Comparison of ENCODE assay signal across 15 mouse cellular contexts in genomic region chr2:167053127-167053844, GRCm38 (mm10). TPM values are rescaled to one million over a fixed set of nuclear protein-coding genes. Genes with fewer than 3 reads are reported as not detected.
A peak's percentile ranks its signal among the peaks of the same experiment; 100 is the strongest.
DNase-seq lines count a peak whose midpoint lies in the region; ATAC-seq lines count a peak whose summit lies in the region.
"Had no signal": no experiment of that assay in that cellular context is flagged by ENCODE, and none has a peak within 500 bp of the region (broad histone marks: within the 10 kb centered on the region; RNA-seq: fewer than 3 reads in every experiment).

No protein-coding gene starts in this region.

- H3K4me3 ChIP-seq in heart, embryonic 14.5 days (ENCODE audit: control insufficient read depth in 1 of 2, insufficient read depth in 1 of 2, low read depth in 1 of 2, low read length in 2 of 2): no peak overlapping the region
- no peak overlapping the region for H3K4me3 ChIP-seq in neural tube, embryonic 12.5 days
- 0 out of 2 replicates have a peak overlapping the region, but pooled peaks have one; percentile 12 for H3K4me3 ChIP-seq in liver, embryonic 13.5 days (replicated peaks)
- H3K4me3 ChIP-seq: hindbrain, embryonic 15.5 days; limb, embryonic 10.5 days had no signal

- H3K9me3 ChIP-seq in heart, embryonic 14.5 days (ENCODE audit: control insufficient read depth, low read length): no peaks in the 10 kb centered on the region
- H3K9me3 ChIP-seq in neural tube, embryonic 12.5 days: peaks cover 3% of the 10 kb centered on the region; the same call in 1 of the 2 replicates
- H3K9me3 ChIP-seq in liver, embryonic 13.5 days (replicated peaks): no peaks in the 10 kb centered on the region
- H3K9me3 ChIP-seq: hindbrain, embryonic 15.5 days; limb, embryonic 10.5 days had no signal

- ATAC-seq in heart, embryonic 14.5 days (ENCODE audit: insufficient number of reproducible peaks, insufficient read depth, low FRiP score, low read depth): no peak
- no peak for ATAC-seq in neural tube, embryonic 12.5 days (ENCODE audit: low FRiP score, low read depth)
- ATAC-seq in liver, embryonic 13.5 days (ENCODE audit: low read depth): 0 out of 2 replicates have a peak, but pooled peaks have one; percentile 43

- intact Hi-C loops in heart, postnatal 36 days (cut with DNase I): no loop called here

- no peak overlapping the region for H3K4me2 ChIP-seq in heart, embryonic 14.5 days (ENCODE audit: low read length)
- peak overlapping the region; percentile 9; the same call in 1 of the 2 replicates for H3K4me2 ChIP-seq in neural tube, embryonic 12.5 days (replicated peaks)
- H3K4me2 ChIP-seq in liver, embryonic 13.5 days: peak overlapping the region; percentile 9; the same call in 1 of the 2 replicates
- H3K4me2 ChIP-seq: hindbrain, embryonic 15.5 days had no signal

- peaks cover 7 to 17% of the 10 kb centered on the region in 2 experiments for H3K4me1 ChIP-seq in heart, embryonic 14.5 days (ENCODE audit: control insufficient read depth in 2 of 2, insufficient read depth in 2 of 2, low read length in 2 of 2)
- H3K4me1 ChIP-seq in neural tube, embryonic 12.5 days: peaks cover 9% of the 10 kb centered on the region; the same call in 1 of the 2 replicates
- H3K4me1 ChIP-seq in liver, embryonic 13.5 days (replicated peaks): peaks cover 38% of the 10 kb centered on the region

- H3K36me3 ChIP-seq in heart, embryonic 14.5 days (ENCODE audit: control insufficient read depth, insufficient read depth, low read length): peaks cover 75% of the 10 kb centered on the region
- H3K36me3 ChIP-seq in neural tube, embryonic 12.5 days: peaks cover 78% of the 10 kb centered on the region
- H3K36me3 ChIP-seq in liver, embryonic 13.5 days: peaks cover 93% of the 10 kb centered on the region

- peak overlapping the region; percentile 22 to 44; a peak in 2 of 4 replicates for H3K27ac ChIP-seq in heart, embryonic 14.5 days (replicated peaks in 1 of 2; ENCODE audit: control insufficient read depth in 1 of 2, insufficient read depth in 1 of 2, low read depth in 2 of 2, low read length in 2 of 2)
- H3K27ac ChIP-seq in neural tube, embryonic 12.5 days: no peak overlapping the region
- peak overlapping the region; percentile 40 for H3K27ac ChIP-seq in liver, embryonic 13.5 days
- H3K27ac ChIP-seq: hindbrain, embryonic 15.5 days; limb, embryonic 10.5 days had no signal

- no peaks in the 10 kb centered on the region for H3K27me3 ChIP-seq in heart, embryonic 14.5 days (ENCODE audit: control insufficient read depth, insufficient read depth, low read length)
- H3K27me3 ChIP-seq in neural tube, embryonic 12.5 days (replicated peaks): no peaks in the 10 kb centered on the region
- no peaks in the 10 kb centered on the region for H3K27me3 ChIP-seq in liver, embryonic 13.5 days
- H3K27me3 ChIP-seq: hindbrain, embryonic 15.5 days had no signal

- no peak for DNase-seq in heart, postnatal 36 days
- no peak for DNase-seq in neural tube, embryonic 10.5 days (ENCODE audit: extremely low spot score, low spot score)
- DNase-seq in liver, embryonic 13.5 days: no peak
- peak; percentile 78 for DNase-seq in testis, postnatal 14 days (ENCODE audit: low spot score)
- no peak for DNase-seq in frontal cortex, adult 2 months (ENCODE audit: extremely low spot score in 1 of 2, low spot score in 1 of 2)
- no peak for DNase-seq in c-Kit-positive CD71-positive TER-119-positive erythroid progenitor cells, embryonic 14.5 days (ENCODE audit: low spot score)
- DNase-seq: adrenal gland, postnatal 36 days; cerebellum, postnatal 10 days; lung, postnatal 4 days; spleen, adult 18-20 months; thymus, postnatal 25 days had no signal

- 63% methylated on average over 9 of the region's 9 CpGs for WGBS in heart, embryonic 14.5 days
- WGBS in neural tube, embryonic 12.5 days: 76% methylated on average over 9 of the region's 9 CpGs
- 70% methylated on average over 9 of the region's 9 CpGs for WGBS in liver, embryonic 13.5 days (ENCODE audit: insufficient replicate concordance)

- peak overlapping the region; percentile 42; the same call in 1 of the 2 replicates for H3K9ac ChIP-seq in heart, embryonic 14.5 days (ENCODE audit: low read length)
- H3K9ac ChIP-seq in neural tube, embryonic 12.5 days: no peak overlapping the region
- H3K9ac ChIP-seq in liver, embryonic 13.5 days: peak overlapping the region; percentile 5; the same call in 1 of the 2 replicates
- H3K9ac ChIP-seq: hindbrain, embryonic 15.5 days had no signal

RNA-seq across cellular contexts. Expression of gene Znfx1, which starts 9.5 kb away (rescaled TPM):
- 7.8 TPM in 2 replicates for polyA plus RNA-seq in heart, embryonic 14.5 days (2014; fragmentation: Nextera tagmentation; extraction: Ambion mirVana)
- 10 to 100 TPM; 36.2 to 44.8 TPM for total RNA-seq in heart, postnatal 36 days (2021)
- 8.2 and 9.6 TPM in 2 replicates for polyA plus RNA-seq in neural tube, embryonic 12.5 days (2016; fragmentation: Nextera tagmentation; extraction: Ambion mirVana)
- 7.0 and 8.2 TPM in 2 replicates for polyA plus RNA-seq in liver, embryonic 13.5 days (2015; fragmentation: Nextera tagmentation; extraction: Ambion mirVana)
- polyA plus RNA-seq in frontal cortex, adult 2 months (2012; rRNA removed): 30.0 and 31.2 TPM in 2 replicates

RNA-seq across cellular contexts. Expression of gene Ddx27, which starts 38.3 kb away (rescaled TPM):
- 22.2 and 23.0 TPM in 2 replicates for polyA plus RNA-seq in heart, embryonic 14.5 days (2014; fragmentation: Nextera tagmentation; extraction: Ambion mirVana)
- 10 to 100 TPM; 10.8 to 11.3 TPM for total RNA-seq in heart, postnatal 36 days (2021)
- polyA plus RNA-seq in neural tube, embryonic 12.5 days (2016; fragmentation: Nextera tagmentation; extraction: Ambion mirVana): 43.8 and 44.5 TPM in 2 replicates
- 53.6 and 59.5 TPM in 2 replicates for polyA plus RNA-seq in liver, embryonic 13.5 days (2015; fragmentation: Nextera tagmentation; extraction: Ambion mirVana)
- polyA plus RNA-seq in frontal cortex, adult 2 months (2012; rRNA removed): 36.7 and 42.6 TPM in 2 replicates

RNA-seq across cellular contexts. Expression of gene Stau1, which starts 57.2 kb away (rescaled TPM):
- 53.4 and 53.6 TPM in 2 replicates for polyA plus RNA-seq in heart, embryonic 14.5 days (2014; fragmentation: Nextera tagmentation; extraction: Ambion mirVana)
- 10 to 100 TPM; 44.5 to 45.1 TPM for total RNA-seq in heart, postnatal 36 days (2021)
- 118 TPM in 2 replicates for polyA plus RNA-seq in neural tube, embryonic 12.5 days (2016; fragmentation: Nextera tagmentation; extraction: Ambion mirVana)
- 24.2 and 33.2 TPM in 2 replicates for polyA plus RNA-seq in liver, embryonic 13.5 days (2015; fragmentation: Nextera tagmentation; extraction: Ambion mirVana)
- 54.9 and 57.5 TPM in 2 replicates for polyA plus RNA-seq in frontal cortex, adult 2 months (2012; rRNA removed)
